Mouse (Mus musculus): ENCODE results near the gene Uggt2.
"Not testable (repeated sequence)": the region's sequence is repeated elsewhere in the genome, so short reads cannot be mapped to it uniquely, and the experiment has no call there.

The Uggt2 gene

GRCm38 (mm10) chr14:119037076-119037683 is 62.0 kb downstream of the Uggt2 start:
- DNase-seq (ENCODE audit: low spot score in 2 of 2): no peak

DNA sequence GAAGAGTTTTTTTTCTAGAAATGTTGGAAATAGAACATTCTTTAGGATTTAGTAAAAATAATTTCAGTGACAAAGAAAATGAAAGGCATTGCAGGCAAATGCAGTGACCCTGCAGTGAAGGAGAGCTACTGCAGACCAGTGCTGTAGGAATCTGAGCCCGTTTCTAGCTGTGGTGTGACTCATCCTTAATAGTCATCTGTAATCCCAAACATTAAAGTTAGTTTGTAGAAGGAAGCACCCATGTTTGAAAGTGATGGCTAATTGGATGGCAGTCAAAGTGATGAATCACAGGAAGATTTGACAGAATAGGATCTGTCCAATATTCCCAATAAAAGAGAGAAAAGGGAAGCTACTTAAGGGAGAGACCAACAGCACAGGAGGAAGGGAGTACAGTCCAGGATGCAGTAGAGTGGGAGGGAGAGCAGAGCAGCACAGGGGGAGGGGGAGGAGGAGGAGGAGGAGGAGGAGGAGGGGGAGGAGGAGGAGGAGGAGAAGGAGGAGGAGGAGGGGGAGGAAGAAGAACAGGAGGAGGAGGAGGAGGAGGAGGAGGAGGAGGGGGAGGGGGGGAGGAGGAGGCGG is 71.5 kb downstream of the Uggt2 start:
- no peak for DNase-seq (ENCODE audit: low spot score in 2 of 2)

GRCm38 (mm10) chr14:119027130-119027529 is 72.1 kb downstream of the Uggt2 start:
- peak; percentile 23 to 39 for DNase-seq (ENCODE audit: low spot score in 2 of 2)

DNA sequence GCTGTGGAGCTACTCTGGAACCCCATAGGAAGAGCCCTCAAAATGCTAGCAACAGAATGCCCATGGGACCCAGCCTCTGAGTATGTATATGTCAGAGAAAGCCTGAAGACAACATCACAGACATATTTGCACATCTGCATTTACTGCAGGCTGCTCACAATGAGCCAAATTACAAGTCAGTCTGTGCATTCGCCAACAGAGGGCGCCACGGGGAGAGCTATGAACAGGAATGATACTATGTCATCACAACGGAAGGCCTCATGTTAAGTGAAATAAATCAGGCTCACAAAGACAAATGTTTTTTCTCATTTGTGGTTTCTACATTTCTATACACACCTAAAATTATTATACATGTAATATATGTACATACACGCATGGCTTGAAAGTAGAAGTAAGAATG is 73.3 kb downstream of the Uggt2 start:
- DNase-seq (ENCODE audit: low spot score in 2 of 2): no peak

DNA sequence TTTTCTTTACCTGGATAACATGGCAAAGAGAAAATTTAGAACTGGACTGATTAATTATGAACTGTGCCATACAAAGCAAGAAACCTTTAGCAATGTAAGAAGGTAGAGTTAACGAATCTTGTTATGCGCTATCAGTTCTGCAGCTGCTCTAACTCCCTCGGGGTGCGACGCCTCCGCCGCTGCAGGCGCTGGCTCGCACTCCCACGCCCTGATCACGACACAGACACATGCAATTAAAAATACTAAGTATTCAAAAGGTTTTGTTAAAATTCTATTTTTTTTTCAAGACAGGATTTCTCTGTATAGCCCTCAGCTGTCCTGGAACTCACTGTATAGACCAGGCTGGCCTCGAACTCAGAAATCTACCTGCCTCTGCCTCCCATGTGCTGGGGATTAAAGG is 85.7 kb downstream of the Uggt2 start:
- no peak for DNase-seq (ENCODE audit: low spot score in 2 of 2)

GRCm38 (mm10) chr14:119012607-119013431 is 86.4 kb downstream of the Uggt2 start:
- DNase-seq (ENCODE audit: low spot score in 2 of 2): no peak

GRCm38 (mm10) chr14:119009531-119009930 is 89.7 kb downstream of the Uggt2 start:
- DNase-seq (ENCODE audit: low spot score in 2 of 2): no peak

GRCm38 (mm10) chr14:119008031-119008590 is 91.1 kb downstream of the Uggt2 start:
- DNase-seq (ENCODE audit: low spot score in 2 of 2): no peak

DNA sequence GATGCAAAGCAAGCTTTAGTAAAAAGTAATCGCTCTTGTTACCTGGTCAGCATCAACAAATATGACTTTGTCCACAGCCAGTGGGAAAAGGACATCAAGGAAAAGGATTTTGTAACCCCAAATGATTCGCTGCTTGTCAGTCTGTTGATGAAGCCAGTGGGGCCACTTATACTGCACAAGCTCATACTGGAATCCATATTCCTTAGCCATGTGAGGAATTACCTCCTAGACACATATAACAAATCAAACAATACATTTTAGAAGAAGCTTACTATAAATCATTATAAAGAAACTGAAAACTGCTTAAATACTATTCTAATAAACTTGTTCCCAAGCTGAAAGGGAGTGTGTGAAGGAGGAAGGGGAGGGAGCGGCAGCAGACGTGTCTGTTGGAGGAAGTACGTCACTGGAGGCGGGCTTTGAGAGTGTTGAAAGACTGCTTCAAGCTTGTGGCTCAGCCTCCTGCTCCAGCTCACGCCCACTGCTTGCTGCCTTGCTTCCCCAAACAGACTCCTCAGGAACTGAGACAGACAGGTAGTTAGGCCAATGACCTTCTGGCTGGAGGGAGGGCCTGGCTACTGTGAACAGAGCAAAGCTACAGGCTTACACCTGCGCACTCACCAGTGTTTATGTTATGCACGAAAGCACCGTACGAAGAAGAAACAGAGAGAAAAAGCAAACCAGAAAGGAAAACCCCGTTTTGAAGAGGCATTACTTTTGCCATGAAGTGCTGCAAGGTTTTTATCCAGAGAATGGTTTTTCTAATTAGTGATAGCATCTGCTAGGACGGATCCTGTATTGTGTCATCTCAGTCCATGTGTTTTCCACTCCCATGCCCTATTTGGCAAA is 91.9 kb downstream of the Uggt2 start:
- peak; percentile 99 for DNase-seq (ENCODE audit: low spot score in 2 of 2)

DNA sequence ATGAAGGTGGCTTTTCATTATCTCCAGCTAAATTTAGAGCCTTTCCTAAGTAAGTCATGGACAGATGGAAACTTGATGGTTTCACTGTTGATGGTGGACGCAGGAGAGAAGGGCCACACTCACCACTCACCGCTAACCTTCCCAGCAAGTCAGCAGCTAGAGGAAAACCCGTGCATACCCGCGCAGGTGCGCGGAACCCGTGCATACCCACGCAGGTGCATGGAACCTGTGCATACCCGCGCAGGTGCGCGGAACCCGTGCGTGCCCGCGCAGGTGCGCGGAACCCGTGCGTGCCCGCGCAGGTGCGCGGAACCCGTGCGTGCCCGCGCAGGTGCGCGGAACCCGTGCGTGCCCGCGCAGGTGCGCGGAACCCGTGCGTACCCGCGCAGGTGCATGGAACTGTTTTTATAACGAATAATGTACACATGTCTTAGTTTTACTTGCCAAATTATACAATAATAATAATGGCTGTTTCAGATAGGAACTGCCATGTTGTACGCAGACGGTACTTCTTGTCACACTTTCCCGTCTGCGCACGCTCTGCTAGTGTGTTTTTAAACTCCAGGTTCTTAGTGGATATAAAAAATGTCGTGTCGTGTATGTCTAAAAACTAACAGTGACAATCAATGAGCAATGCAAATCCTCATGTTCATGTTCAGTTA is 92.7 kb downstream of the Uggt2 start:
- DNase-seq (ENCODE audit: low spot score in 2 of 2): no peak

GRCm38 (mm10) chr14:119005834-119006233 is 93.4 kb downstream of the Uggt2 start:
- DNase-seq (ENCODE audit: low spot score in 2 of 2): no peak

- no peak for DNase-seq (ENCODE audit: low spot score in 2 of 2)
These were observed 95.9 kb downstream of the Uggt2 start for GRCm38 (mm10) chr14:119003320-119003719.

DNA sequence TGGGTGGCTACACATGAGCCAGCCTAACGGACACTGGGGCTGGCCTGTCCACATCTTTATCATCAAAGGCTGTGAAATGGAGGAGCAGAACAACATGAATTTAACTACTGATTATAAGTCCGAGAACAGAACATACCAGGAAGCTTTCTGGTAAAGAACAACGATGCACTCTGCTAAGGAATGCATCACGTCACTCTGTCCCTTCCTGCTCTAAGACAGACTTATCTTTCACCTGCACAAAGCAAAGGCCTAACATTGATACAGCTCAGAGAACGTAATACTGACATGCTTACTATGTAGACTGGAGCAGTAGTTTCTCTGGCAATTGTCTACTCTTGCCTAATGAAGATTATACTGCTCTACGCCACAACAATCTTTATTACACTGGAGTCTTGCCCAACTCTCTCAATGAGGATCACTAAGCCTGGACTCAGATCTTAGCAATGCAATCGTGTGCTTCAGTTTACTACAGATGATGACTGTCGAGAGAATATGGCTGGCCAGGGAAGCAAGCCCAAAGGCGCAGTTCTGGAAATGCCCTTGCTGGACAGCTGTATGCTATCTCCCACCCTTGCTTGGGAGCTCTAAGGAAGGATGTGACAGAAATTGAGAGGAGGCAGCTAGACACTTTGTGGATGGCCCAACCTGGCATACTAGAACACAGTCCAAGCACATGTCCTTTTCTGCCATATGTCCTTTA is 103.9 kb downstream of the Uggt2 start:
- DNase-seq (ENCODE audit: low spot score in 2 of 2): no peak

- DNase-seq (ENCODE audit: low spot score in 2 of 2): no peak
These were observed 111.4 kb downstream of the Uggt2 start for GRCm38 (mm10) chr14:118987523-118988496.

DNA sequence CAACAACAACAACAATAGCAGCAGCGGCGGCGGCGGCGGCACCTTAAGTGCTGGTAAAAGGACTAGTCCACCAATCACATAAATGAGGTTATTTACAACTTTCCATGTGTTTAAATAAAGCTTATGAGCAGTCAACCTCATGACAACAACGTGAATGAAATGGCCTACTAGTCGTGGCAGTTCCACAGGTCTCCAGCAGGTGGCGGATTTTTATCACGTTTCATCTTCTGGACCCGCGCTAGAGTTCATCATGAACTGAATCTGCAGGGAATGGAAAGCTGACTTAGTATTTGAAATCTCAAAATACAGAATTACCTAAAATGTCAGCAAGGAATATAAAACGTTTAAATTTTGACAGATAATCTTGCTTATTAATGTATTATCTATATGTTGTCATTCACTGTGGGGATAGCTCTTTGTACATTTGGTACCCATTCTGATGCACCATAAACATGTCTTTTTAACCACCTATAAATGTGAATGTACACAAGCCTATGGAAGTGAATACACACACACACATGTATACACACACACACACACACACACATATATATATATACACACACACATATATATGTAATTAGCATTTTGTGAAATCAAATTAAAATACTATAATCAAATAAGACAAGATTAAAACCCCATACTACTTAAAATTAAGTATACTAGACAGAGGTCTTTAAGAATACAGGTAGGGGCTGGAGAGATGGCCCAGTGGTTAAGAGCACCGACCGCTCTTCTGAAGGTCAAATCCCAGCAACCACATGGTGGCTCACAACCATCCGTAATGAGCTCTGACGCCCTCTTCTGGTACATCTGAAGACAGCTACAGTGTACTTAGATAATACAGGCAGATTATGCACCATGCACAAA is 112.3 kb downstream of the Uggt2 start:
- peak in 1 of 2 experiments; percentile 59 for DNase-seq (ENCODE audit: low spot score in 2 of 2)

DNA sequence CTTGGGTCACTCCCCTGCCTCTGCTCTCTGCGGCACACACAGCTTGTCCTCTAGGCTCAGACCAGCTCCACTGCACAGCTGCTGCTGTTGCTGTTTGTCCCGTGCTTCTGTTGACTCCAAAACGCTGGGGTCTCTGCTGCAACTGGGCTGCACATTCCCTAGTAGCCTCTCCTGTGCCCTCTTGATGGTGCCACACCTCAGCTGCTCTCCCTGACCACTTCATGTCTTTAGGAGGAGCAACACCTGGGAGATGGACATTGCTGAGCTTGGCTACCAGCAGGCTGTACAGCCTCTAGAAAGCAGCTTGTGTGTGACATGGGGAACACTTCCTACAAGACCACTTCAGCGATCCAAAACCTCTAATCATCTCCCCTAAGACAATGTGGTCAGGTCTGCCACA is 115.1 kb downstream of the Uggt2 start:
- DNase-seq (ENCODE audit: low spot score in 2 of 2): no peak

DNA sequence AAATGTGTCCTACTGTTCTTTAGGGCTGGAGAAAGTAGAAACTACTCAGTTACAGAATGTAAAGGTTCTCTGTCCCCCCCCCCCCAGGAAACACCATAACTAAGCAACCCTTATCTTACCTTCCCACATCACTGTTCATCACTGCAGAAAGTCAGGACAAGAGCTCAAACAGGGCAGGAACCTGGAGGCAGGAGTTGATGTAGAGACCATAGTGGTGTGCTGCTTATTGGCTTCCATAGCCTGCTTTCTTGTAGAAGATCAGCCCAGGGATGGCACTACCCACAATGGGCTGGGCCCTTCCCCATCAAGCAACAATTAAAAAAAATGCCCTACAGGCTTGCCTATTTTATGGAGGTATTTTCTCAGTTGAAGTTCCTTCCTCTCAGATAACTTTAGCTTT is 115.8 kb downstream of the Uggt2 start:
- no peak for DNase-seq (ENCODE audit: low spot score in 2 of 2)

GRCm38 (mm10) chr14:118982429-118983045 is 116.7 kb downstream of the Uggt2 start:
- not testable (repeated sequence) for DNase-seq (ENCODE audit: low spot score in 2 of 2)
